Comparison of ENCODE assay signal across 9 mouse cellular contexts in the genomic region with DNA sequence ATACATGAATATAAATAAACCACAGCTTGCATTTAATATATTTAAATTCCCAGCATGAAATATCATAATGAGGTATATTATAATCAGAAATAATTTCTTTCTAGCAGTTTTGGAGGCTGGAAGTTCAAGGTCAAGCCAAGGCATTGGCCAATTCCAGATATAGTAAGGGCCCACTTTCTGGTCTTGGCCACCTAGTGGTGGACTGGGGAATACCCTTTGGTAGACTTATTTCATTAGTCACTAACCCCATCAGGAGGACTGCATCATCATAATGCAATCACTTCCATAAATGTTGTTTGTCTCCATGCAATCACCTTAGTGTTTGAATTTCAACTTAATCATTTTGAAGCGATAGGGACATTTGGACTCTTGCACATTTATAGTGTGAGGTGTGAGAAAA.
DNase-seq lines count a peak whose midpoint lies in the region; ATAC-seq and TF ChIP-seq lines count a peak whose summit lies in the region.
"Had no signal": no experiment of that assay in that cellular context is flagged by ENCODE, and none has a peak within 500 bp of the region (broad histone marks: within the 10 kb centered on the region; RNA-seq: fewer than 3 reads in every experiment).

No protein-coding gene starts in this region.

- H3K36me3 ChIP-seq in kidney, postnatal 0 days (ENCODE audit: insufficient read depth, low read length) = no peaks in the 10 kb centered on the region
- H3K36me3 ChIP-seq in kidney, embryonic 16.5 days (ENCODE audit: insufficient read depth, low read length) = no peaks in the 10 kb centered on the region

- no peak overlapping the region for H3K9ac ChIP-seq in kidney, postnatal 0 days (ENCODE audit: low read depth, low read length)
- no peak overlapping the region for H3K9ac ChIP-seq in kidney, embryonic 16.5 days (replicated peaks; ENCODE audit: low read length)

- no peak overlapping the region for H3K27ac ChIP-seq in kidney, postnatal 0 days
- H3K27ac ChIP-seq in kidney, embryonic 16.5 days (ENCODE audit: low read length) = no peak overlapping the region

- ATAC-seq in kidney, postnatal 0 days (replicated peaks; ENCODE audit: low FRiP score, low read depth) = no peak
- ATAC-seq in kidney, embryonic 16.5 days (ENCODE audit: low FRiP score, low TSS enrichment) = no peak
- ATAC-seq in monocyte, adult 5-6 weeks (replicated peaks; ENCODE audit: insufficient number of reproducible peaks, low FRiP score, low TSS enrichment, poor library complexity, severe bottlenecking) = no peak

- no peak overlapping the region for H3K4me2 ChIP-seq in kidney, postnatal 0 days (ENCODE audit: low read length)
- H3K4me2 ChIP-seq in kidney, embryonic 16.5 days (replicated peaks; ENCODE audit: low read depth, low read length) = no peak overlapping the region

- H3K9me3 ChIP-seq in kidney, postnatal 0 days (replicated peaks; ENCODE audit: low read length) = no peaks in the 10 kb centered on the region
- H3K9me3 ChIP-seq in kidney, embryonic 16.5 days (ENCODE audit: low read length) = no peaks in the 10 kb centered on the region

- H3K4me1 ChIP-seq in kidney, postnatal 0 days (replicated peaks; ENCODE audit: insufficient read depth, low read length) = no peaks in the 10 kb centered on the region
- H3K4me1 ChIP-seq in kidney, embryonic 16.5 days (ENCODE audit: insufficient read depth, low read length) = no peaks in the 10 kb centered on the region

- peak; percentile 53 for TF ChIP-seq CTCF in kidney, postnatal 0 days (IDR thresholded peaks at IDR 0.05; ENCODE audit: low read depth)

- 86% methylated on average over 1 of the region's 1 CpGs for WGBS in kidney, postnatal 0 days
- 86% methylated on average over 1 of the region's 1 CpGs for WGBS in kidney, embryonic 16.5 days

- no peak overlapping the region for H3K4me3 ChIP-seq in kidney, postnatal 0 days (replicated peaks; ENCODE audit: low read depth, low read length)
- H3K4me3 ChIP-seq in kidney, embryonic 16.5 days (ENCODE audit: low read length) = no peak overlapping the region
- H3K4me3 ChIP-seq: erythroblast, embryonic 14.5 days had no signal

- DNase-seq in kidney, postnatal 0 days (ENCODE audit: low spot score) = no peak
- DNase-seq in CD4-positive helper T cell, adult 2 months (ENCODE audit: low read depth, low spot score) = peak; percentile 4
- DNase-seq in WW6 (ENCODE audit: low read depth, low spot score) = peak; percentile 13
- DNase-seq in lung, postnatal 36 days = peak; percentile 1
- DNase-seq in right cerebral cortex, postnatal 10 days (ENCODE audit: low spot score in 2 of 2) = no peak
- DNase-seq: adrenal gland, adult 8-10 months had no signal

- no peaks in the 10 kb centered on the region for H3K27me3 ChIP-seq in kidney, postnatal 0 days (ENCODE audit: insufficient read depth, low read length)
- H3K27me3 ChIP-seq in kidney, embryonic 16.5 days (ENCODE audit: insufficient read depth, low read length) = no peaks in the 10 kb centered on the region

Comparison
In these comparisons a context has a peak if more than half of its experiments do, and no peak if none do; other contexts are left out.
1. DNase-seq: peak in CD4-positive helper T cell, adult 2 months (single experiment), WW6 (single experiment) and lung, postnatal 36 days (single experiment); none in kidney, postnatal 0 days (single experiment) and right cerebral cortex, postnatal 10 days (0 of 2).